Mouse (Mus musculus) liver, embryonic 14.5 days (tissue): ENCODE data around the gene Gm49361. TPM values are rescaled to one million over a fixed set of nuclear protein-coding genes. Genes with fewer than 3 reads are reported as not detected.
A peak's percentile ranks its signal among the peaks of the same experiment; 100 is the strongest.

Experiments used
- ATAC-seq: fragments of 200-750 bp; cut with Nextera tagmentation; 2 replicates; pipeline ENCODE4 v1.8.0; 2017; ENCODE audit warnings: moderate number of reproducible peaks, mild to moderate bottlenecking, moderate library complexity; ENCODE audit not compliant: insufficient read depth
- DNase-seq, 3 experiments: peaks; one replicate each; pipeline ENCODE4 v3.0.0-alpha.2; 2012 to 2013; ENCODE audit warnings: low read depth in 3 of 3, low spot score in 3 of 3
- H3K27ac ChIP-seq: fragments of 300-500 bp; sonication (generic); 2 replicates; pipeline ENCODE4 v1.5.1; 2014; ENCODE audit warnings: moderate library complexity, mild to moderate bottlenecking, control low read depth, inconsistent platforms
- H3K27me3 ChIP-seq: fragments of 300-500 bp; sonication (generic); 2 replicates; pipeline ENCODE4 v1.6.1; 2014; ENCODE audit warnings: mild to moderate bottlenecking, low read length, moderate library complexity; ENCODE audit not compliant: control insufficient read depth, insufficient read depth
- H3K36me3 ChIP-seq: fragments of 300-500 bp; sonication (generic); replicated peaks from 2 replicates; pipeline ENCODE4 v1.6.1; 2014; ENCODE audit warnings: low read depth; ENCODE audit not compliant: control insufficient read depth, insufficient read depth
- H3K4me1 ChIP-seq, 2 experiments: fragments of 200-500 bp in 1 of 2; fragments of 300-500 bp in 1 of 2; sonication (generic) in 1 of 2; replicated peaks; 2 replicates each; pipeline ENCODE4 v1.6.1; 2012 to 2014; ENCODE audit warnings: antibody characterized with exemption in 1 of 2, inconsistent platforms in 1 of 2, low read length in 1 of 2; ENCODE audit not compliant: control insufficient read depth in 2 of 2, insufficient read depth in 2 of 2
- H3K4me2 ChIP-seq: fragments of 300-500 bp; sonication (generic); 2 replicates; pipeline ENCODE4 v1.6.1; 2014; ENCODE audit warnings: low read depth, mild to moderate bottlenecking, control low read depth, moderate library complexity
- H3K4me3 ChIP-seq, 2 experiments: fragments of 200-500 bp in 1 of 2; fragments of 300-500 bp in 1 of 2; sonication (generic) in 1 of 2; 2 replicates each; pipeline ENCODE4 v1.5.1; 2012 to 2014; ENCODE audit warnings: low read depth in 2 of 2, low read length in 2 of 2, mild to moderate bottlenecking in 2 of 2, control low read depth in 1 of 2, inconsistent platforms in 1 of 2, moderate library complexity in 1 of 2; ENCODE audit not compliant: insufficient read depth in 1 of 2
- H3K9ac ChIP-seq: fragments of 300-500 bp; sonication (generic); replicated peaks from 2 replicates; pipeline ENCODE4 v1.6.1; 2014; ENCODE audit warnings: mild to moderate bottlenecking, control low read depth, moderate library complexity
- H3K9me3 ChIP-seq: fragments of 300-500 bp; sonication (generic); 2 replicates; pipeline ENCODE4 v1.6.1; 2016; ENCODE audit warnings: low read length, mixed read lengths; ENCODE audit not compliant: control insufficient read depth
- CTCF ChIP-seq: IDR thresholded peaks from 2 replicates; pipeline ENCODE4 v1.5.1; 2016; ENCODE audit warnings: antibody characterized with exemption, low read depth, control low read depth
- EP300 ChIP-seq: IDR thresholded peaks from 2 replicates; pipeline ENCODE4 v1.6.1; 2016; ENCODE audit warnings: antibody characterized with exemption, low read depth
- WGBS: fragments of 180-500 bp; shearing (Covaris S2); extraction: QIAGEN DNeasy Blood & Tissue Kit; methylation state at CpG from one replicate; pipeline ENCODE4 v1.1.7; 2014; ENCODE audit not compliant: insufficient replicate concordance; 5-methylcytosine and 5-hydroxymethylcytosine counted together
- polyA plus RNA-seq, 2 experiments: library from polyadenylated mRNA; depleted of rRNA in 1 of 2; stranded (reverse) in 1 of 2; unstranded in 1 of 2; fragments of >200 nt; fragmentation: Nextera tagmentation in 1 of 2; extraction: Ambion mirVana in 1 of 2; gene quantifications; 2 replicates each; pipeline versions ENCODE4 v1.2.1 to v1.2.3; 2012 to 2014

Gm49361 gene
- polyA plus RNA-seq, 2 experiments, result not detected

DNA sequence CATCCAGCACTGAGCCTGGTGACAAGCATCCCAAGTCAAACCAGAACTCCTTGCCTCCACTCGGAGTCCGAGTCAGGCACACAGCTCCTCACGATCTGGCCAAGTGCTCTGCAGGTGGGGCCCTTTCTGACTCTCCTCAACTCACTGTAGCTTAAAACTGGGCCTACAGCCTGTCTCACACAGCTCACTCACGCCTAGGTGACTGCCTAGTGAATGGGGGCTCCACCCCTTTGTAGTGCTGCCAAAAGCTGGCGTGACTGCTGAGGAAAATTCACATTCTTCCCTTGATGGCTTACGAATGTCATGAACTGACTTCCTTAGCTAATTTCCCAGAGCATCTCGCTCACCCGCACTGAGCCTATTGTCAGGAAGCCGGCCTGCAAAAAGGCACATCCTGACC lies 15.4 kb downstream of the Gm49361 start:
- 63% methylated on average over 9 of the region's 9 CpGs for WGBS
- H3K36me3 ChIP-seq, result no peaks in the 10 kb centered on the region

GRCm38 (mm10) chr14:57729975-57730499 lies 15.9 kb downstream of the Gm49361 start:
- Histone ChIP-seq H3K9ac (no peak overlapping the region), H3K27ac (no peak overlapping the region), H3K36me3 (no peaks in the 10 kb centered on the region), H3K27me3 (no peaks in the 10 kb centered on the region), H3K4me3 (no peak overlapping the region), H3K4me2 (no peak overlapping the region), H3K4me1 (peaks cover 0 to 7% of the 10 kb centered on the region in 2 experiments; a peak in 2 of 4 replicates), H3K9me3 (no peaks in the 10 kb centered on the region)
- TF ChIP-seq EP300, result no peak
- no peak for TF ChIP-seq CTCF
- no peak for DNase-seq
- no peak for ATAC-seq
- WGBS, result 48% methylated on average over 5 of the region's 5 CpGs

More for the DNA sequence above, 15.4 kb downstream of the Gm49361 start:
- Histone ChIP-seq H3K27me3 (no peaks in the 10 kb centered on the region), H3K9ac (no peak overlapping the region), H3K4me1 (peaks cover 0 to 7% of the 10 kb centered on the region in 2 experiments; a peak in 2 of 4 replicates), H3K4me2 (no peak overlapping the region), H3K27ac (no peak overlapping the region), H3K9me3 (no peaks in the 10 kb centered on the region), H3K4me3 (no peak overlapping the region)
- TF ChIP-seq EP300 (no peak), CTCF (no peak)
- ATAC-seq, result no peak
- no peak for DNase-seq

- no peaks in the 10 kb centered on the region for H3K27me3 ChIP-seq
- no peaks in the 10 kb centered on the region for H3K36me3 ChIP-seq
These were observed 16.5 kb downstream of the Gm49361 start for GRCm38 (mm10) chr14:57729364-57729763.

GRCm38 (mm10) chr14:57726172-57726571 lies 19.7 kb downstream of the Gm49361 start:
- ATAC-seq (no peak), DNase-seq (no peak)
- Histone ChIP-seq H3K9me3 (no peaks in the 10 kb centered on the region), H3K27ac (no peak overlapping the region), H3K4me1 (peaks cover 0 to 7% of the 10 kb centered on the region in 2 experiments; a peak in 2 of 4 replicates), H3K36me3 (no peaks in the 10 kb centered on the region), H3K9ac (no peak overlapping the region), H3K4me2 (no peak overlapping the region), H3K4me3 (no peak overlapping the region), H3K27me3 (no peaks in the 10 kb centered on the region)
- TF ChIP-seq EP300 (no peak), CTCF (peak; percentile 86)
- WGBS, result 77% methylated on average over 8 of the region's 8 CpGs

More at GRCm38 (mm10) chr14:57729364-57729763, 16.5 kb downstream of the Gm49361 start:
- Histone ChIP-seq H3K4me2 (no peak overlapping the region), H3K27ac (no peak overlapping the region), H3K4me1 (peaks cover 0 to 7% of the 10 kb centered on the region in 2 experiments; a peak in 2 of 4 replicates), H3K4me3 (no peak overlapping the region), H3K9ac (no peak overlapping the region), H3K9me3 (no peaks in the 10 kb centered on the region)
- WGBS, result 36% methylated on average over 8 of the region's 8 CpGs
- DNase-seq, result no peak
- no peak for ATAC-seq
- TF ChIP-seq EP300, result no peak
- TF ChIP-seq CTCF, result no peak

DNA sequence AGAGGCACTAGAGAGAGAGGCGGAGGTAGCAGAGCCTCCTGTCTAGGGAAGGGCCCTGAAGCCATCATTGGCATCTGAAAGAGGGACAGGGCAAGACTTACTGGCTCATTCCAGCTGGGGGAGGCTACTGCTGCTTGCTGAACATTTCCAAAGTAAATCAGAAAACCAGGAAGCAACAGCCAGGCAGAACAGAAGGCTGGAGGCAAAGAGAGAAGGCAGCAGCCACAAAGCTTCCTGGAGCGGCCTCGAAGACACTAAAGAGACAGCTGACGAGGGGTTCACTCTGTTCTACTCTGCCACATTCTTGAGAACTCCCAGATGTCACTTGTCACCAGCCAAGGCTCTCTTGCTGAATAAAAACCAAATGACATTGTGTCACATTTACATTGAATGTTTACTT lies 21.4 kb downstream of the Gm49361 start:
- 66% methylated on average over 4 of the region's 4 CpGs for WGBS
- no peak overlapping the region for H3K4me3 ChIP-seq
- no peak overlapping the region for H3K9ac ChIP-seq
- no peak for TF ChIP-seq CTCF
- no peaks in the 10 kb centered on the region for H3K27me3 ChIP-seq
- H3K36me3 ChIP-seq, result no peaks in the 10 kb centered on the region
- H3K4me1 ChIP-seq, result no peaks in the 10 kb centered on the region
- DNase-seq, result no peak
- H3K27ac ChIP-seq, result no peak overlapping the region
- H3K9me3 ChIP-seq, result no peaks in the 10 kb centered on the region
- ATAC-seq, result no peak
- H3K4me2 ChIP-seq, result no peak overlapping the region
